Mouse (Mus musculus): ENCODE data around the gene Rgs7bp. TPM values are rescaled to one million over a fixed set of nuclear protein-coding genes. Genes with fewer than 3 reads are reported as not detected.

Gene Rgs7bp
- total RNA-seq, 2 experiments from 2014 or later: 0.17 TPM; not detected in 1

DNA sequence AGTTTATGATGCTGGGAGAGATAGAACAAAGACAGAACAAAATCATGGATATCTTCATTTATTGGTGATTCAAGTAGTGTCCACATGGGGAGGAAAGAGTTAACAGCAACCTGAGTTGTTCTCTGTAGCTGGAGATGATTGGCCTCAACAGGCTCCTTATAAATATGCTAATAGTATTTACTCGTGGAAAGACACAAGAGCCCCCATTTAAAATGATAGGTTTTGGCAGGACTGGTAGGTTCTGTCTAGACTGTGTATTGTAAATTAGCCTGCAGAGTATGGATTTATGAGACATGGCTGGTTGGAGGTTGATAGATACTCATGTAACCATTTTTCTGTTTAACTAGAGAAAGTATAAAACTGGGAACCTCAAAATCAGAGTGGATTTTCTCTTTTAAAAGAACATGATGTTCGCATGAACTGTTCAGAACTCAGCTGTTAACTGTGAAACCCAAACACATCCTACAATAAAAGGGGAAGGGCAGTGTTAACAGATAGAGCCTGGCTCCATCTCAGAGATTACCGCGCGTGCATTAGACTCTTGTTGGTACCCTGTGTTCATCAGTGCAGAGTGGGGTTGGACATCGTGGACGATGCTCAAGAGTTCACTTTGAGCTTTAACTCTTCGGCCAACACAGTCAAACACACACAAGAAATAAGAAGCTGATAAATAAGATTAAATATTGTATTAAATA, 38.9 kb downstream of the Rgs7bp start:
- no peak for ATAC-seq (replicated peaks; ENCODE audit: low FRiP score, poor library complexity, severe bottlenecking)

DNA sequence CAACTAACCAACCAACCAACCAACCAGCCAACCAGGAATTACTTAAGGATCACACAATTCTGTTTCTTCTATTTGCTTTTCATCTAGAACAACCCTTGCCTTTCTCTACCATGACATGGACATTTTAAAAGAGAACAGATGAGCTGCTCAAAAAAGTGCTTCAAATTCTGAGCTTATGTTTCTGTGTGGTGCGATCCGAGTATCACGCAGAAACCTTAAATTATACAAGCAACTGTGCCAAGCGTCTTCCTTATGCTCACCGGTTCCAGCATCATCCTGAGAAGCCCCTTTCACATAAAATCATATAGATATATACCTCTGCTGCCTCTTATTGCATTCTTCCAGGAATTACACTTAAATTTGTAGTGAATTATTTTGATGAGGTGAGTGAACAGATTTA, 43.4 kb downstream of the Rgs7bp start:
- no peak for ATAC-seq (replicated peaks; ENCODE audit: low FRiP score, poor library complexity, severe bottlenecking)

DNA sequence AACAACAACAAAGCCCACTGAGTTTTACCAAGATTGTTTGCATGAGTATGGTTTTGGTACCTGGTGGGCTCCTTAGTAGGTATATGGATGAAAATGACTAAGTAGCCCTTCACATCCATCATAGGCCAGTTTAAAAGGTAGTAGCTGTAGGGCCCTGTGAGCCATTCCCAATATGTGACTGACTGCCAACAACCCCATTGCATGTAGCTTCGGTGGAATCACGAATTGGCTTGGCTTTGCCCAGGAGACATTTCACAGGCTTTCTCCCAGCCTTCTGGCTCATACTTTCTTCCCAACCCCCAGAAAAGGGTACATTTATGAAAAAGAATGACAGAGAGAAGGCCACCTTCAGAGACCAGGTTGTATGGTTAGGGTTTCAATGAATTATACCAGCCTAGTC, 45.8 kb downstream of the Rgs7bp start:
- ATAC-seq (replicated peaks; ENCODE audit: low FRiP score, poor library complexity, severe bottlenecking): no peak

DNA sequence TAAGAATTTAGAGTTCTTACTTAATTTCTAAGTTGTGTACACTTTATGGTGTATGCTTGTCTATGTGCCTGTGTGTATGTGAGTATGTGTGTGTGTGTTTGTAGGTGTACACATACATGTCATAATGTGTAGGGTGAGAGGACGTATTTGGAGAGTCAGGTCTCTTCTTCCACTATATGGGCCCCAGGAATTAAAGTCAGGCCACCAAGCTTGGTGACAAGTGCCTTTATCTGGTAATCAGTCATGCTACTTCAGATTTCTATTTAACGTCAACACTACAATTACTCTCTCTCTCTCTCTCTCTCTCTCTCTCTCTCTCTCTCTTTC, 51.9 kb downstream of the Rgs7bp start:
- ATAC-seq (replicated peaks; ENCODE audit: low FRiP score, poor library complexity, severe bottlenecking): no peak

DNA sequence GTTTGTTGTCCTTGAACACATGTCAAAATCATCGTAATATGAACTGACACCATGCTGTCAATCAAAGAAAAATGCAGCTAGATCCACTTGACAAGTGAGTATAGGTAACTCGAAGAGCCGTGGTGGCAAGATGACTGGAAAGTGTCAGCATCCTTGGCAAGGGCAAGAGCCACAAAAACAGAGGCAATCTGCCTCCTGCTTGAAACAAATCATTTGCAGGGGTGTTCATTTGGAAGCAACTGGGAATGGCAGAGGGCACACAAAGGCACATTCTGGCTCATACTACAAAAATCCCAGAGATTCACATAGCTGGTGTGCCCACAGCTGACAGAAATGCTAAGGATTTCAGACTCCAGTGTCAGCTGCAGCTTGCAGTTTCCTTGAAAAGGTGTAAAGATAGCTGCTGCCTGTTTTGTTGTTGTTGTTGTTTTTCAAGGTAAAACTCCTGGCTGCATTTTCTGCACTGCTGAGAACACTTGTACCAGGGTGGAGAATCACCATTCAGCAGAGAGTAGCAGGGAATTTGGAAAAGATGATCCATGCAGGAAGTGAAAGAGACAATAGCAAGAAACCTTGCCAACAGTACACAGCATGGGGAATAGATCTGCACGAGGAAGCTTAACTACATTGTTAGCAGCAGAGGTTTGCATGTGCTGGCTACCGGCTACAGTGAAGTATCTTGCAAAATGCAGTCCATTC, 52.4 kb downstream of the Rgs7bp start:
- no peak for ATAC-seq (replicated peaks; ENCODE audit: low FRiP score, poor library complexity, severe bottlenecking)

DNA sequence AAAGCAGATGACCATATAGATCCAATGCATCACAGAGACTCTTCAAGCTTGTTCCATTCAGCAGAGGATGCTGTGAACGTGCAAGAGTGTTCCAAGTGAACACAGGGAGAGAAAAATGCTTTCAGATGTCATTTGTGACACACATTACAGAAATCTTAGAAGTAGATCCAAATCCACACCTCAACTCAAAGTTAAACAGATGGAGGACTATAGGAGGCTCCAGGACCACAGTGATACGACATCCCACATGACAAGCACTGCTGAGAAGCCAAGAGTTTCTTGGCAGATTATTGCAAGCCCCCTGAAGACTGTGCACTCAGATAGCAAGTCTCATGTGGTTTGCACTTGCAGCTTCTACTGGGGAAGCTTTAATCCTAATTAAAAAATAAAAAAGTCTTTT, 53.0 kb downstream of the Rgs7bp start:
- ATAC-seq (replicated peaks; ENCODE audit: low FRiP score, poor library complexity, severe bottlenecking): no peak

DNA sequence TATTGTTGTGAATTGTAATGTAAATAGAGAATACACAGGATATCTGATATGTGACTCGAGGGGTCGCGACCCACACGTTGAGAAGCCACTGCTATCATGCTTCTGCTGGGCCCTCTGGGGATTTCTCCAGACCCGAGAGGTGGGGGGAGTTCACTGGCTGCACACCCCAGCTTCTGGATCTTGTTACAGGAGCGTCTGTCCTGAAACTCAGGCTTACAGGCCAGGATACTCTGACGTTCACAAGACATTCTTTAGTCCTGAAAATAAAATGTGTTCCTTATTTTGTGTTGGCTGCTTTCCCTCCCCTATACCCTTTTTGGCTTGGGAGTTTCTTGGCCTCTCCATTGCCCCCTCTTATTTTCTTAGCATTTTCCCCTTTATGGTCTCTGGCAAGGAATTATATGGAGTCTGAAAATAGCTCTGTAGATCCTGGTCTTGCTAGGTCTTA, 65.9 kb downstream of the Rgs7bp start:
- no peak for ATAC-seq (replicated peaks; ENCODE audit: low FRiP score, poor library complexity, severe bottlenecking)

DNA sequence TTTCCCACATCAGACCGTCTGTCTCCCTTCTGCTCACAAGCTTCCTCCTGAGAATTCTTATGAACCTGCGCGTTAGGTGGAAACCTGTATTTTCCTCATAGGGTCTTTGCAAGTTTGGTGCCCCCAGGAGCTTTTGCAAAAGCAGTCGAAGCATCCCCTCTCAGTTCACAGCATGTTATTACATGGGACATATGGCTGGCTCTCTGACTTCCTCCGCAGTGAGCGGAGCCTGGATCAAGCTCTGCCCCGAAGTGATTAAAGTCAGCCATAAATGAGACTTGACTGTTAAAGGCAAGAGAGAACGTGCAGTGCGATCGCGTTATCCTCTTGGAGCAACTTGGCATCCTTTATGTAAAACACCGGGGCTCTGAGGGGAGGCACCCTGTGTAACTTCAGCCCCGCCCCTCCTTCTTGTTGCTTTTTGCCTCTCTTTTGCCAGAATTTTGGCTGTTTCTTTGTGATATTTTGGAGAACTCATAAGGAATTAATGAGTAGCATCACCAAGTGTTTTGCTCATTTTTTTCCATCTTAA, 66.7 kb downstream of the Rgs7bp start:
- ATAC-seq (replicated peaks; ENCODE audit: low FRiP score, poor library complexity, severe bottlenecking): no peak

DNA sequence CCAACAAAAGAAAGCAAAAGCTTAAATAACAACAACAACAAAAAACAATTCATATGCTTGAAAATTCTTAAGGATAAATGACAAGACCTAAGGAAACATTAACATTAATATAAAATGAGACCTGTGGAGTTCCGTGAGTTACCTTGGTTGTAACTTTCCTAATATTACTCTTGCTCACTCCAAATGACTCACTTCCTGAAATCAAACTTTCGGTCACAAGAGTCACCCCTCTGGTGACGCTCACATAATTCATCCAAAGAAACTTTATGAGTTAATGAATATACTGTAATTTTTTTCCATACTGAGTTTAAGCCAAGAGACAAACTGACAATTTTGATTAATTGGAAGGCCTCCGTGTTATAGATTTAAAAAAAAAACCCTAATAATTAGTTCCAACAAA, 69.0 kb downstream of the Rgs7bp start:
- no peak for ATAC-seq (replicated peaks; ENCODE audit: low FRiP score, poor library complexity, severe bottlenecking)

DNA sequence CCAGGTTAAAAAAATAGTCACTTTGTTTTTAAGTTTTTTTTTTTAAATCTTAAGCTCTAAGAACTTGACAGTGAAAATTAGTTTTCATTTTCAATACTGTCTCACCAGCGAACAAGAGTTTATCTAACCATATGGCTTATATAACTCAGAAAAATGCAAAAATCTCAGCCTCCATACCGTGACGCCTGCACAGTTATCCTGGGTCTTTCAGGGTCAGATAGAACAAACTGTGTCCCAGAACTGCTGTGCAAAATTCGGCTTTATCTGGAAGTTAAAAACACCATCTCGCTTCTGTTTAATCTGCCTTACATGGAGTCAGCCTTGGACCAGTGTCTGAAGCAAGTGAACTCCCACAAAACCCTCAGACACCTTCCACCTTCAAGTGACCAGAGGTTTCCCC, 70.7 kb downstream of the Rgs7bp start:
- no peak for ATAC-seq (replicated peaks; ENCODE audit: low FRiP score, poor library complexity, severe bottlenecking)

DNA sequence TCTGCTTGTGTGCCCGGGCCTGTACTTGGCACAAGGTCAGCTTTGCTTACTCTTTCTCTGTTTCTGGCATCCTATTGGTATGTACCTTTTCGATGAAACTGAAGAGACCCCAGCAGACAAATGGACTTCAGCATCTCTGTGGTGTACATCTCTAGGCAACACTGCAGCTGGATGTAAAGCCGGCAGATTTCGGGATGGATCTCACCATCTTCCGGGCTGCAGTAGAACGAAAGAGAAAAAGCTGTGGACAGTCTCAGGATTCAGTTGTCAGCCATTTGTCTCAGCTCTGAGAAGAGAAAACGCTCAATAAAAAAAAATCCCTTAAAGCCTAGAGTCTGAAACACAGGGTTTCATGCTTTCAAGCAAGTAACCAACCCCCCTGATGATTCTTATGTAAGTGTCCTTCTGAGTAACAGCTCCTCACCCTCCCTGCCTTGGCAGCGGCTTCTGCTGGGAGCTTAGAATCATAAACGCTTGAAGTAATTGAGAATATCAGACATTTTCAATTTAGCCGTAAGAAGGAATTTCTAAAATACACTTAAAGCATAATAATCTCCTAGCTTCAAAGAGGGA, 71.9 kb downstream of the Rgs7bp start:
- ATAC-seq (replicated peaks; ENCODE audit: low FRiP score, poor library complexity, severe bottlenecking): no peak

DNA sequence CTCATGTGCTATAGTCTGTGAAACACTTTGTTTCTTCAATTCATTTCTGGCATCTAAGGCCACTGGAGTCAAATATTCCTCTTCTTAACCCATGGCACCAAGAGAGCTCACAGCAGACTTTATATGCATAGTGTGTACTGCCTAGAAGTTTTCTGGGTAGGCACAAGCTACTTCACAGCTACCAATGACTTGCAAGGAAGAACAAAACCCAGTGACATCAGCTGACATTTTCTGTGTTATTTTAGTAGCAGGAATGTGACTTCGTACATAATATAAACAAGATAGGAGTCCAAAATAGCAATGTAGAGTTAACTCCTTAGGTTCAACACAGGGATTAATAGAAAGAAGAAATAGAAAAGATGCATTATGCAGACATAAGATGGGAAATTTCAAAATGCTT, 76.6 kb downstream of the Rgs7bp start:
- ATAC-seq (replicated peaks; ENCODE audit: low FRiP score, poor library complexity, severe bottlenecking): no peak

DNA sequence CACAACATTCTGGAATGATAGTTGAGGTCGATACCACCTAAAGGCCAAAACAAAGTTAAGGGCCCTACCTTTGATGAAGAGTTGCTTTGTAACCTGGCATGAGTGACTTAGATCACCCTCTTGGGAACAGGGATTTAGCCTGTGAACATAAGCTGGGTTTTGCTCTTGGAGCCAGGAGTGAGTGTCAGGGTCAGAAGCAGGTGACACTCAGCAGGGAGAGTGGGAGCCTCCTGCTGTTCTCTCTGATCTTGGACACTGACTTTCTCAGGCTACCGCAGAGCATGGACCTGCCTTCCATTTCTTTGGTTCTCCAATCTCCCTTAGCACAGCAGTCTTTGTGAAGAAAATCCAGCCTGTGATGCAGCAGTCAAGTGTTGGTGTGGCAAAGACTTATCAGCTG, 87.2 kb downstream of the Rgs7bp start:
- no peak for ATAC-seq (replicated peaks; ENCODE audit: low FRiP score, poor library complexity, severe bottlenecking)

DNA sequence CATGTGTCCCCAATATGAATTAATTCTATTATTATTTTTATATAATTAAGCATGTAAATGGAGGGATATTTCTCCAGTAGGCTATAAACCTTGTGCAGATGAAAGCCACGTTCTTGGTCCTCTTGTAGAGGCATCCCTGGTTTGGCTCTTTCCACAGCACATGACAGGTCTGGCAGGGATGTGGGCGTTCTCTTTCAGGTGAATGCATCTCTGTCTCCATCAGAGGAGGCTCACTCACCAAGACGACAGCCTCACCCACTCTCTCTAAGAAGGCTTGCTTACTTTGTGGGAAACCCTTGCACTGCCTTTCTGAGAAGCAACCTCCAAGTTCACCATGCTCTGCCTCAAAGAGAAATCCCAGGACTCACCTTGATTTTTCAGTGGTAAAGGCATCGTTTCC, 91.0 kb downstream of the Rgs7bp start:
- ATAC-seq (replicated peaks; ENCODE audit: low FRiP score, poor library complexity, severe bottlenecking): no peak

DNA sequence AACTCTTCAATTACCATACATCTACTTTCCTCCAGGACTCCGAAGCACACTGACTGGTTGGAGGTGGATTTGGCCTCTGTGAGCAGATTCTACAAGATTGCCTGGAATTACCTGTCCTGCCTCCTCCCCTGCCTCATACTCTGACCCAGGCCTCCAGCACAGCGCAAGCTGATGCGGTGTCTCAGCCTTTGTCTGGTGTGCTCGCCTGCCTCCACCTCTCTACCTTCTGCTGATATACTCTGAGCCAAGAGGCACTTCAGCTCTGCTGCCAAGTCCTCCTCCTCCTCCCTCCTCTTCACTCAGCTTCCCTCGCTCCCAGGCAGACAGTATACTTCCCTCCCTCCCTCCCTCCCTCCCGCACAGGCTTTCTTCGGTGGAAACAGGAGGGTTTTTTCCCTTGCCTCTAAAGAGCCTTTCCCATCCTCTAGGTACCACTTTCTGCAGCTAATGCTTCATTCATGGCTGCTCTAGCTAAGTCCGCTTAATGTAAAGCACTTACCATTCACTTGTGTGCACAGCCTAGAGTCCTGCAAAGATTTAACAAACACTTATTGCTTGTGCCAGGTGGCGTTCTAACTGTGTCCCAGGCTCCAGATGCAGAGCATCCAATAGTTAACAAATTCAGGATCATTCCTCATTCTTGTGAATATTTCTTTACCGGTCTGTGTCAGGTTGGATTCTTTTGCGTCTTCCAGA, 91.9 kb downstream of the Rgs7bp start:
- ATAC-seq (replicated peaks; ENCODE audit: low FRiP score, poor library complexity, severe bottlenecking): no peak

DNA sequence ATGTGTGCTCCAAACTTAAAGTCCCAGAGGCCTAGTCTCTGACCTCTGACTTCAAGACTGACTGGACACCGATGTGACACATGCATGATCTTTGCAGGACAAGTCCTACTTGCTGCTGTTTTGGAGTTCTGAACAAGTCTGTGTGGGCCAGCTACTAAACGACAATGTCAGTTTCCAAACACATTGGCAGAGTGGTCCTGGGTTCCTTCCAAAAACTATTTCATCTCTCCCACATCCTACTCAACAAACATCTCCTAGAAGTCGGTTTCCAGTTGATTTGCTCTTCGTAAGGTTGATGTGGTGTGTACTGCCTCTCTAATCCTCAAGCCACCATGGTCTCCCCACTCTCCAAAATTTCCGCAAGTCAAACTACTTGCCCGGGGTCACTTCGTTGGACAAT, 92.6 kb downstream of the Rgs7bp start:
- no peak for ATAC-seq (replicated peaks; ENCODE audit: low FRiP score, poor library complexity, severe bottlenecking)

DNA sequence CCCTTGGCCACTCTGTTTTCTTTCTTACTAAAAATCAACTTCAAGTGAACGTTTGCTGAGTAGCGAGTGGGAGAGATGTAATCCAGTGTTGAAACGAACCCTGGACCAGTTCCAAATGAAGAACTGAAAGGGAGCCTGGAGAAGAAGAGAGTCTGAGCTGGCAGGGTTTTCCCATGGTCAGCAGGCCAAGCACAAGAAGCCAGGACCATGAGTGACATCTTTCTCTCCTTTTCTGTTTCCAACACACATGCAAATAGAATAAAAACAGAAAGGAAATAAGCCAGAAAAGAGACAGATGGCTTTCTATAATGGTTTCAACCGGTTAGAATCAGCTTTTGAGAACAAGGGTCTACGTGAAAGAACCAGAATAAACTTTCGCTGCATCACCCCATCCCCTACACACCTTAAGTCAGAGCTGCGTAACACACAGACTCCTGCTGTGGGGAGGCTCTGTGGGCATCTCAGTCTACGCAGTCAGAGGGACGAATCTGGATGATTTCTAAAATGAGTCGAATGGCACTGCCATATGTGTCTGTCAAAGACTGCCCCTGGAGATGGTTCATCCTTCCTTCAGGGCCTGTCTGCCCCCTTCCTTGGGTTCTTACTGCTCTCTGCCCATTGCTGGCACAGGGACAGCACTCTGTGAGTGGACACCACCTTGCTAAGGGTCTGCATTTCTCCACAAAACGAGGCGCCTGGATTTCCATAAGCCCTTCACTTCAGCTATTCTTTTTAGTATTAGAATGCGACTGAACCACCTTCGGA, 93.6 kb downstream of the Rgs7bp start:
- no peak for ATAC-seq (replicated peaks; ENCODE audit: low FRiP score, poor library complexity, severe bottlenecking)

DNA sequence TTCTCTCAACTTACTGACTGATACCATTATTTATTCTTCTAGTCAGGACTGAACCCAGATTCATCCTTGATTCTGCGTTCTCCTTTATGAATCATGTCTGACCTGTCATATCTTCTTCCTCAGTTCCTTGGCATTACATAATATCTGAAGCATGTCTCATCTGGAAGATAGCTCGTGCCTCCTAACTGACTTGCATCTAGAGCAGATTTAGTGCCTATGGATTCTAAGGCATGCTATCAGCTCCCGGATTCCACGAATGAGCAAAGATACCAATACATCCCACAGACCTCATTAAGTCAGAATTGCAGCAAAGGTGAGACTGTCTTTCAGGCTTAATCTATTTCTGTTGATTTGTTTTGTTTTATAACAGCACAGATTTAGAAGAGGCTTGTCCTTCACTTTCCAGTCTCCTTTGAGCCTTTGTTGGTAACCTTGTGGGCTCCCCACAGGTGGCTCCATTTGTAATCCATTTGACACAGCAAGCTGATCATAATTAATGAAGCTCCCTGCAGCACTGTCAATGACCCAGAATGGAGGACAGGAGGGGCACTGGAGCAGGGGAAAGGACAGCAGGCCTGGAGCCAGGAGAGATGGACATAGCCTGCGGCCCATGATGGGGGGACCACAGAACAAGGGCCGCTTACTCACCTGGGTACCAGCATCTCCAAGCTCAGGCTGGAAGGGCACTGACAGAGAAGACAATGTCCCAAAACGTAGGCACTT, 94.4 kb downstream of the Rgs7bp start:
- no peak for ATAC-seq (replicated peaks; ENCODE audit: low FRiP score, poor library complexity, severe bottlenecking)

DNA sequence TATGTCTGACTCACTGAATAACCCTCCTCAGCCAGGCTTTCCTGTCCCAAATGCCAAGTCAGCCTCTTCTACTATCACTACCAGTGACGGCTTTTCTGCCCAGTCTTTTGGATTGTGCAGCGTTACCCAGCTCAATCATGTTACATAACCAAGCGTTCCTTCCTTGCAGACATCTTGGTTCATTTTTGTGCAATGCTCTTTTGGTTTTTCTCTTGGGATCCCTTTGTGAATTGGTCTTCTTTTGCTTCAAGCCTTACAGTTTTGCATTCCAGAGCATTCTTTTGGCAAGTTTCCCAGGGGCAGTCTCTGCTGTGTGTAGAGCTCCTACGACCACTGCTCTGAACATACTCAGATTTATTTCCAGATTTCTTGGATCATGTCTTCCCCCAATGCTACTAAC, 95.0 kb downstream of the Rgs7bp start:
- ATAC-seq (replicated peaks; ENCODE audit: low FRiP score, poor library complexity, severe bottlenecking): no peak

Data from erythroblast, adult 5-6 weeks (primary cell).